Mouse (Mus musculus) sigmoid colon, adult 10 weeks (tissue): Measurements from ENCODE around the gene Cdhr5. TPM values are rescaled to one million over a fixed set of nuclear protein-coding genes. Genes with fewer than 3 reads are reported as not detected.

Source experiments
- polyA plus RNA-seq: library from polyadenylated mRNA; stranded (reverse); fragments of 350-450 nt; fragmentation: Illumina TruSeq; extraction: RNeasy Lipid Tissue Mini Kit (QIAGEN cat#74804); gene quantifications from one replicate; pipeline ENCODE4 v1.2.3, GENCODE M21; 2014; ENCODE audit warnings: low read depth, low replicate concordance

Cdhr5 gene
- 135 TPM for polyA plus RNA-seq

DNA sequence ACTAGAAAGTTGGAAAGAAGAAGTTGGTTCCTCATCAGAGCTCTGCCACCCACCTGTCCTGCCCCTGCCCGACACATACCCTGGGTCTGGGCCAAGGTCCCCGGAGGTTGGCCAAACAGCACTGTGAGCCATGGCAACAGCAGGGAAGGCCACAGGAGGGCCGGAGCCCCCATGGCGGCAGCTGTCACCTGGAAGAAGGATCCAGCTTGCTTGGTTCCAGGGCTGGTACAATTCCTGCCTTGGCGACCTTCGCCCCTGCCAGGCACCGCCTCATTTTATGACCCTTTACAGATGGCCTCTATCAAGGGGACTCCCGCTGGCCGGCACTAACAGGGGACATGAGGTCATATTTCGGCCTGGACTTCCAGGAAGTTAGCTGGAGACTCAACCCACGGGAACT lies at the start of gene Cdhr5:
Gene Cdhr5 (minus strand): TSS at position 241 of the 400 bp plus-strand sequence.

DNA sequence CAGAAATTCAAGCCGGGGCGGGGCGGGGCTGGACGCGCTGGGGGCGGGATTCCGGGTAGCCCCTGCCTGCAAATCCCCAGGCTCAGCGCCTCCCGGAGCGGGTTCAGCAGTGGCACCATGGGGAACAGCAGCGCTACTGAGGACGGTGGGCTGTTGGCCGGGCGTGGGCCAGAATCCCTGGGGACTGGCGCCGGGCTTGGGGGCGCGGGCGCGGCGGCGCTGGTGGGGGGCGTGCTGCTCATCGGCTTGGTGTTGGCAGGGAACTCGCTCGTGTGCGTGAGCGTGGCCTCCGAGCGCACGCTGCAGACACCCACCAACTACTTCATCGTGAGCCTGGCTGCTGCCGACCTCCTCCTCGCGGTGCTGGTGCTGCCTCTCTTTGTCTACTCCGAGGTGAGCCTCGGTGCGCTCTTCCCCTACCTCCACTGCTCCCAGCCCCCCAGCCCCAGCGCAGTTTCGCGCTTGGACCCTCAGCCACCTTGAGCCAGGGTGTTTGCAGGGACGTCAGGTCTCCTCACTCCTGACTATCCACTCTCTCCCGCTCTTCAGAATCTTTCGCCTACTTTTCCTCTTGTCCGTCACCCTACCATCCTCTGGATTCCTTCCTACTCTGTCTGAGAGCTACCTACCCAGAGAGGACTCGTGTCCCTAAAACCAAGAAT lies 15.5 kb upstream of the Cdhr5 start, which contains the start of gene Drd4:
Gene Drd4 (plus strand): TSS at position 86 of the 662 bp plus-strand sequence.

DNA sequence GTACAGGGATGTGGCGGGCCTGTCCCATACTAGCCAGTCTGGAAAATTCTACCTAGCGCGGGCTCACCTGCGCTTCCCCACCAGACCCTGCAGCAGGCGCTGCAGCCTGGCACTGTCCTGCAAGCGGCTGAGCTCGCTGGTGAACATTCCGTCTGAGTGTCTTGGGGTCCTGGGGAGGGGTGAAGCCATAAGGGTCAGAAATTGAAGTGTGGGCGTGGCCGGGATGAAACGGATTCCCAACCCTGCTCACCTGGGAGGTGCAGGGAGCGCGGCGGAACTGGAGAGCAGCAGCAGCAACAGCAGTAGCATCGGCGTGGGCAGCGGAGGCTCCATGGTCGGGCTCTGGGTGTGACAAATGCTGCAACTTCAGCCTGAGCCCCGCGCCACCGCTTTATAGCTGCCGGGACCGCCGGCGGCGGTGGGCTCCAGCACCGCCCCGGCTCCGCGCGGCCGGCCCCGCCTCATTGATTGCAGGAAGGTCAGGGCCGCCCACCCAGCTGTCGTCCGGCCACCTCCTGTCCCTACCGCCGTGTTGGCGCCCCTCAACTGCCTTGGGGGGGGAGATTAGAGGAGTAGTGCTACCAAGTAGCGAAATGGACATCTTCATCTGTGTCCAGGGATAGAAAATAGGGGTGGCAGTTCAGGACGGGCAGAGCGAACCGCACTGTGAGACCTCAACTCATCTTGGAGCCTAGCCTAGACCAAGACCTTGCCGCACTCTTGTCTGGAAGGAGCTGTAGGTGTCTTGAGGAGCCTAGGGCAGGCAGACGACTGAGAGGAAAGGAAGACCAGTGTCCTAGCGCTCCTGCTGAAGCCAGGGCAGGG lies 2.4 kb upstream of the Cdhr5 start, which contains the start of gene Sct:
Gene Sct (minus strand): TSS at position 368 of the 825 bp plus-strand sequence.

DNA sequence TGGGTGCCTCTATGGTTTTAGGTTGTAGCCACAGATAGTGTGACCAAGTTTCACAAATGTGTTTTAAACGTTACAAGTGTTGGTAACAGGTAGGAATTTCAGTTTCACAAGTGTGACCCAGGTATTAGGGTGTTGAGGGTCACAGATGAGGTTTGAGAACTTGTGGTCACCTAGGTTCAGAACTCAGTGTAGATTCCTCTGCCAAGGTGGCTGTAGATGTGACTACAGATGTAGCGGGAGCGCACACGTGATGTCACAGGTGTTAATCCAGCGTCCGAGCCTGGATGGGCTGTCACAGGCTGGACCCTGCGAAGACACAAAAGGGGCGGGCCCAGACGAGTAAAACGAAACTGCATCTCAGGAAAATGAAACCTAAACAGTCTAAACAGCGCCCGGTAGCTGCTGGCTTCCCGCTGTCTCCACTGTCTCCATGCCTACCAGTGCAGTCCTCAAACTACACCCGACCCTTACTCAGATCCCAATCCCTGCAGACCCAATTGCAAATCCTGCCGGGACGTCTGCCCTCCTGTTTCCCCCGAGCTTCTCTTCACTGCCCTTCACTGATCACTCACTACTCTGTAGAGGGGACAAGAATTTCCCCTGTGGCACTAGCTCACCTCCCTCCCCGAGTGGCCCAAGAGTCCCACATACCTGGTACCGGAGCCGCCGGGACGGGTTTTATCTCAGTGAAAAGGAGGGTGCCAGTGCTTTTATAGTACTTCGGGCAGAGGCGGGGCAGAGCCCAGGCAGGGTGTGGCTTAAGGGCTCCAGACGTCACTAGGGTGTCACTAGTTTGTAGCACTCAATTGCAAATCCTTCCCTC lies 10.6 kb downstream of the Cdhr5 start, which contains the start of gene Irf7:
Gene Irf7 (minus strand): TSS at position 743 of the 823 bp plus-strand sequence.

DNA sequence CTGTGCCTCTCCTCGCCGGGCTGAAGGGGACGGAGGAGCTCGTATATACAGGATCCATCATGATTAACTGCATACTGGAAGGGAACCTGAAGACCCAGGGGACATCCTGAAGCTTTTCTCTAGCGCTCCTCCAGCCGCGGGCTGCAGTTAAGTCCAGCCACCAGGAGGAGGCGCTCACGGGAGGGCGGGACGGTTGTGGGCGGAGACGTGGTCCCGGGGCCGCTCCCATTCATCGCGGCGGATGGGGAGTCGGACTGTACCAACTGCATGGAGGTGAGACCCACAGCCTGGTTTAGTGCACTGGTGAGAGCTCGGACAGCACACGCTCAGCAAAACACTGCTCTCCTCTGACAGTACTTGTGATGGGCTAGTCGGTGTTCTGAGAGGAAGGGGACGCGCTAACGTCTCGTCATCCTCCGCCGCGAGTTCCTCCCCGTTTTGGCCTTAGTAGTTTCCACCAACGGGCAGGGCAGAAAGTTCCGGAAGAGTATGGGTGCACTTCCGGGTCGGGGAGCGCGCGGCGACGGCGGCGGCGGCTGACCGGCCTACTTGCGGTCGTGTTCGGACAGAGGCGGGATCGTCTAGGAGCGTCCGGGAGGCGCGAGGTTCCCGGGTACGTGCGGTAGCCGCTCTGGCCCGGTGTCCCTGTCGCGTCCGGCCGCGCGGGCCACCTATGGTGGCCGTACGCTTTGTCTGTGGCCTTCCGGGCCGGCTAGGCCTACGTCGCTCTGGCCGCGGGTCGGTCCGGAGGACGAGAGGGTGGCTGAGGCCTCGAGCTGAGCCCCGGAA lies 48.1 kb downstream of the Cdhr5 start, which contains the start of gene Phrf1:
Gene Phrf1 (plus strand): TSS at position 506 of the 789 bp plus-strand sequence.

Other genes starting within 250 kb of the Cdhr5 start
- not detected for gene Gm17387, start 247.7 kb downstream of the Cdhr5 start, polyA plus RNA-seq
- 0.19 TPM for gene B4galnt4, start 215.7 kb downstream of the Cdhr5 start, polyA plus RNA-seq
- gene Pkp3, start 198.6 kb downstream of the Cdhr5 start, polyA plus RNA-seq = 0.69 TPM
- 2.9 TPM for gene Sigirr, start 176.2 kb downstream of the Cdhr5 start, polyA plus RNA-seq
- 59.9 TPM for gene Ano9, start 159.0 kb downstream of the Cdhr5 start, polyA plus RNA-seq
- gene Ptdss2, start 154.4 kb downstream of the Cdhr5 start, polyA plus RNA-seq = 17.4 TPM
- 2.4 TPM for gene Rnh1, start 103.9 kb downstream of the Cdhr5 start, polyA plus RNA-seq
- gene Hras, start 82.8 kb downstream of the Cdhr5 start, polyA plus RNA-seq = 5.6 TPM
- gene Lrrc56, start 82.6 kb downstream of the Cdhr5 start, polyA plus RNA-seq = 1.1 TPM
- gene Lmntd2, start 62.7 kb downstream of the Cdhr5 start, polyA plus RNA-seq = 0.66 TPM
- 12.7 TPM for gene Rassf7, start 60.9 kb downstream of the Cdhr5 start, polyA plus RNA-seq
- 19.9 TPM for gene Phrf1, start 48.0 kb downstream of the Cdhr5 start, polyA plus RNA-seq
- 74.8 TPM for gene Irf7, start 10.3 kb downstream of the Cdhr5 start, polyA plus RNA-seq
- gene Sct, start 2.3 kb upstream of the Cdhr5 start, polyA plus RNA-seq = not detected
- gene Drd4, start 15.2 kb upstream of the Cdhr5 start, polyA plus RNA-seq = not detected
- 1.6 TPM for gene Deaf1, start 50.9 kb upstream of the Cdhr5 start, polyA plus RNA-seq
- gene Tmem80, start 51.0 kb upstream of the Cdhr5 start, polyA plus RNA-seq = 17.6 TPM
- 14.2 TPM for gene Eps8l2, start 62.1 kb upstream of the Cdhr5 start, polyA plus RNA-seq
- gene Taldo1, start 115.4 kb upstream of the Cdhr5 start, polyA plus RNA-seq = 19.4 TPM
- gene Gatd1, start 137.3 kb upstream of the Cdhr5 start, polyA plus RNA-seq = 10.9 TPM
- 1.3 TPM for gene Cend1, start 152.7 kb upstream of the Cdhr5 start, polyA plus RNA-seq
- 1.7 TPM for gene Slc25a22, start 161.1 kb upstream of the Cdhr5 start, polyA plus RNA-seq
- 0.28 TPM for gene Pidd1, start 167.2 kb upstream of the Cdhr5 start, polyA plus RNA-seq
- 29.5 TPM for gene Rplp2, start 170.6 kb upstream of the Cdhr5 start, polyA plus RNA-seq
- gene Pnpla2, start 178.4 kb upstream of the Cdhr5 start, polyA plus RNA-seq = 3.7 TPM
- gene Cracr2b, start 184.3 kb upstream of the Cdhr5 start, polyA plus RNA-seq = 1.9 TPM
- gene Cd151, start 190.6 kb upstream of the Cdhr5 start, polyA plus RNA-seq = 35.4 TPM
- 0.79 TPM for gene Polr2l, start 198.3 kb upstream of the Cdhr5 start, polyA plus RNA-seq
- 0.79 TPM for gene Tspan4, start 198.5 kb upstream of the Cdhr5 start, polyA plus RNA-seq